Mouse (Mus musculus) natural killer cell, adult 2 months (primary cell): ENCODE measurements at regions not wholly inside any gene's neighbourhood (a gene's known extent, or its start where the extent isn't known, plus 50 kb on each side); places are given as distances from the start of the nearest gene placed in this dataset.

Experiments
- DNase-seq, 2 experiments: peaks; one replicate each; pipeline ENCODE4 v3.0.0; 2022; ENCODE audit warnings: low spot score in 2 of 2

DNA sequence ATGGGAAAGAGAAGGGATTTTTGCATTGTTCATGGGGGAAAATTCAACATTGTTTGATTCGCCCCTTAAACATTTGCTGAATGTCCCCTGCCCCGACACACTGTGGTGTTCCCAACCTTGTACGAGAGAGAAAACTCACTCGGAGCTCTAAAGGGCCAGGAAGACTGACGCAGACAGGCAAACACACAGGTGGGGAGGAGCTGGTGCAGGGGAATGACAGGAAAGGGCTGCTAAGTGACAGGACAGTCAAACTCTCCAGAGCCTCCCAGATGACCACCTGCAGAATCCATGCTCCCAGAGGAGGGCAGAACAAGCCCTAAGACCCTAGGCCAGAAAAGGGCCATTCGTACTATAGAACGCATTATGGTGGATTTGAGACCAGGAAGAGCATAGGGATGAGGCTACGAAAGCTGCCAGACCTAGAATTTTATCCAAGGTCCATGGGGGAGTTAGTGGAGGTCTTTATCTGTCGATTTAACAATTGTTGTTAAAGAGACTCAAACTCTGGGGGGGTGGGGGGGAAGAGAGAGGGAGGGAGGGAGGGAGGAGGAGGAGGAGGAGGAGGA, 94.6 kb upstream of the Pabpc6 start:
- no peak for DNase-seq

DNA sequence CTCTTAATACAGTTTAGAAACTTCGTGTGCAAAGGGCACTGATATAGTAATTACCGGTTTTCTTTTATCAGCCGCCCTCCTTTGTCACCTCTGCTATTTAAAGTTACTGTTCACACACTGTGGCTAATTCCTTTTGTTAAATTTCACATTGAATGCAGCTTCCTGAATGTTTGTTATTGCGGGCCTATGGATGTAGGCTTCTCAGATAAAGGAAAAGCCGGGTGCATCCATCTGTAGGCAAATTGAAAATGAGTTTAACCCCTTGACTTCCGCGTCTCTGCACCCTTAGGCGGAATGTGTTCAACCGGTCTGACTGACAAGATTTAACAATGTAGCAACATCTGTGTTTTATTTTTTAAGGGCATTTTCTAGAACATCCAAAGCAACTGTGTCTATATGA, 93.6 kb upstream of the Pabpc6 start:
- DNase-seq: no peak

DNA sequence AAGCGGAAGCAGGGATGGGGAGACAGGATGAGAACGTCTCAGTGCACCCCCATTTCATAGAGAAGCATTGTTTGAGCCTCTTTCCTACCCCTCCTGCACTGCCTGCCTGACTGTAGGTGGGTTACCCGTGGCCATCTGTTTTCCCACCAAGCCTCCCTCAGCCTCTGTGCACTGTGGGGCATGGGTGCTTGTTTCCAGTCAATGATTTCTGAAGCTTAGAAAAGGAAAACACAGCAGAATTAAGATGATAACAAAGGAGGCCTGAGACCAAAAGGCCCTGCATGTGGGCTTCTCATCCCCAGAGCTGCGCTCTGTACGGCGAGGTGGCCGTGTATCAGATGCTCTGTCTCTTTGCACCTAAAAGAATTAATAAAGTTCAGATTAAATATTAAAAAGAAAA, 92.9 kb upstream of the Pabpc6 start:
- DNase-seq: no peak

DNA sequence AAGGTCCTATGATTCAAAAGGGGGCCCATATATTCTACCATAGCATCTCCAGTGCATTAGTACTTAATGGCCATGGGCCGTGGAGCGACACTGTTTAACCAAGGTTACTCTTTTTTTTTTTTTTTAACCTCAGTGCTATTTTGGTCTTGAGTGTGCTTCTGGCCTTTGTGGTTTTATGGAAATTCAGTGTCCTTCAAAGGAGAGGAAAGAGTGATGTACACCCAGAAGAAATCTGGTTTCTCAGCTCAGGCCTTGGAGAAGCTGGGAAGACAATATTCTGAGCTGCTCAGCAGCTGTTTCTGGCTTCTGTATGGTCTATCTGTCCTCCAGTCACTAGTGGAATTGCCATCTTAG, 91.2 kb upstream of the Pabpc6 start:
- DNase-seq: no peak

DNA sequence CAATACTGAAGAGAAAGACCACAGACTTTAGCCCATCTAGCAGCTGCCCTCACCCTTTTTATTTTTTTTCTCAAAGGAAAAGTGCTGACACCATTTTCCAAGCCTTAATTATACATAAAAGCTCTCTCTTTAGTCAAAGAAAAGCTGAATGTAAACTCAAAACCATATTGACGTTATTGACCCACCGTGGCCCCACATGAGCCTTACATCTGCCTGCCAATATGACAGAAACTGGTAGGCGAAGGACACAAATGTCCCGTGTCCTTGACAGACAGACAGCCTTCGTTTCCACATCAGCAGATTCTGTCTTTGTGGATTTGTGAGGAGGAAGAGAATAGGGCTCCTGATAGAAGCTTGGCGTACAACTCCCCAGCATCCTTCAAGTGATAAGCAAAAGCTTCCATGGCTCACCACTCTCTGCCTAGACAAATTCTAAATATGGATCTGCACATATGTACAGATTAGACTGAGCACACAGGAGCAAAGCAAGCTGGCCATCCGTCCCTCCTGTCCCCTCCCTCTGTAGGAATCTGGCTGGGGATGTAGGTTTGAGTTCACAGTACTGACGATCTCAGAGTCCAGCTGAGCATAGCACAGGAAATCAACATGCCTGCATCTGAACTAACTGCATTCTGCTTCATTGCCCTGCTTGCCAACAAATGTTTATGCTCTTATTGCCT, 90.6 kb upstream of the Pabpc6 start:
- no peak for DNase-seq

DNA sequence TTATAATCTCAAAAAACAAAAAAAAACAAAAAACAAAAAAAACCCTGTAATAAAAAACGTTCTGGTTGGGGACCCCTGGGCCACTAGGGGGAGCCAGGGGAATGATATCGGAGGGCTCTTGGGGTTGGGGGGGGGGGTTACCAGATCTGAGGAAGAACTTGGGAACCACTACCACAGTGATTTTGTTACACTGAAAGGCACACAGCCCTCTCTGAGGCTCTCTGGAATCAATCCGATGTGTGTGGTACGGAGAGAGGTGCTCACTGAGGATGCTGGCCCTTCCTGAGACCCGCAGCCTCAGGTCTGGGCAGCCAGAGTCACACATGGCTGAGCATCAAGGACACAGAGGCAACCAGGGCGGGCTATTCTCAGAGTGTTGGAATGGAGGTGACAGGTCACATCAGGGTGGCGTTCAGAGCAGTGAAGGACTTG, 89.9 kb upstream of the Pabpc6 start:
- no peak for DNase-seq

DNA sequence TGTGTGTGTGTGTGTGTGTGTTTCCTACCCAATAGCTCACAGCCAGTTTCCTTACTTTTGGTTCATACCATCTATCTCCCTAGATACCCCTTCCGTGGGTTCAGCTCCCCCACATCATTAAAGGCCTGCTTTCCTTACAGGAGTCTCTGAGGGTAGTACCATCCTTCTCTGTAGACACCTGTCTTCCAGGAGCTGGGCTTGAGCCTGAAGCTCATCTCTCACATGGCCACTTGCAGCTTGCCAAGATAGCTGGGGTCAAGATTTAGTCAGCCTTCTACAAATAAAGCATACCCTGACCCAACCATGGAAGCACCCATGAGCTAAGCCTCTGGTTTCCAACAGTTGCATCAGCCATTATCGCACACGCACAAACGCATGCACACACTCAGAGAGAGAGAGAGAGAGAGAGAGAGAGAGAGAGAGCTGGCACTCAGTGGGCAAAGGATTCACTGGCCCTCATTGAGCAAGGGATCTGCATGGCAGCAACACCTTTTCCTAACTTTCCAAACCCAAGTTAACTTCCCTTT, 88.3 kb upstream of the Pabpc6 start:
- no peak for DNase-seq

DNA sequence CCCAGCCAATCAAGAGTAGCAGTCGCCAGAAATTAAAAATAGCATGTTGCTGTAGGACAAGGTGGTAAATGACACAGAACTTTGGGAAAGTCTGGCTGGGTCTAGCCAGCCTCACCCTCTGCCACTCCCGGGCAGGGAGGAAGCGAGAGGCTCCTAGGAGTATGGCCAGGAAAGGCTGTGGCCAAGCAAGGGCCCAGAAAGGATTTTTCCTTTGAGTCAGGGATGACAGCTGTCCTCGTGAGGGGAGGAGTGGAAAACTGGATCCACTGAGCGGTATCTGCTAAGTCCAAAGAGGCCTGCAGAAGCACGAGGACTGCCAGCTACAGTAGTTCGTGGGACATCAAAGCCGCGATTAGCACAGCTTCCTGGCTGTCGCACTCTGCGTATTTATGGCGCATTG, 87.2 kb upstream of the Pabpc6 start:
- no peak for DNase-seq

DNA sequence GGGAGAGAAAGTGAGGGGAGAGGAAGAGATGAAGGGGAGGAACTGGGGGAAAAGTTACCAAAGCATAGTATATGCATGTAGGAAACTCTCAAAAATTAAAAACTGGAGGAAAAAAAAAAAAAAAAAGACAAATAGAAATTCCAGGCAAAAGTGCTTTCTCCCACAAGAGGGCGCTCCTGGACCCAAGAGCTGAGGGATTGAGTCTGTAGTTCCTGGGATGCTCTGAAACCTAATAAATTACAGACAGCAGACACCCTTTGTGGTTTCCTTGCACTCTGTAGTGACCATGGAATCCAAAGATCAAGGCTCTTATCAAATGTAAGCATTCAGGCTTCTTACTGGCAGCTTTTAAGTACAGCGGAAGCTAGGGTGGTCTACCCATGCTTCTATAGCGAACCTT, 86.7 kb upstream of the Pabpc6 start:
- DNase-seq: no peak

DNA sequence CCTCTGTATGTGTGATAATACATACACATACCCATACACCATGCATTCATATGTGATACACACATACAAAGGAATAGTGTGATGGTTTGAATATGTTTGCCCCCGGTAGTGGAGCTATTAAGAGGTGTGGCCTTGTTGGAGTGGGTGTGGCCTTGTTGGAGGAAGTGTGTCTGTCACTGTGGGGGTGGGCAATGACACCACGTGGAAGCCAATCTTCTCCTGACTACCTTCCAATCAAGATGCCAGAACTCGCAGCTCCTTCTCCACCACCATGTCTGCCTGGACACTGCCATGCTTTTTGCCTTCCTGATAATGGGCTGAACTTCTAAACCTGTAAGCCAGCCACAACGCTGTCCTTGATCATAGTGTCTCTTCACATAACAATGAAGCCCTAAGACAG, 86.1 kb upstream of the Pabpc6 start:
- no peak for DNase-seq

DNA sequence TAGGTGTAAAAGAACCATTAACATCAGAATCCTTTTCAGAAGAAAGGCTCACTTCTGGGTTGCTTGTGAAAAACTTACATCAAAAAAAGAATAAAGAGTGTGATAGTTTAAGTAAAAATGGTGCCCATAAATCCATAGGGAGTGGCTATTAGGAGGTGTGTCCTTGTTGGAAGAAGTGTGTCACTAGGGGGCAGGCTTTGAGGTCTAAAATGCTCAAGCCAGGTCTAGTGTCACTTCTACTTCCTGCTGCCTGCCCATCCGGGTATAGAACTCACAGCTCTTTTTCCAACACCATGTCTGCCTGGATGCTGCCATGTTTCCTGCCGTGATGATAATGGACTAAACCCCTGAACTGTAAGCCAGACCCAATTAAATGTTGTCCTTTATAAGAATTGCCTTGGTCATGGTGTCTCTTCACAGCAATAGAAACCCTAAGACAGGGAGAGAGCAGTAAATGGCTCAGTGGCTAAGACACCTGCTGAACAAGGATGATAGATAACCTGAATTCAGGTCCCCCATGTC, 85.4 kb upstream of the Pabpc6 start:
- DNase-seq: no peak

DNA sequence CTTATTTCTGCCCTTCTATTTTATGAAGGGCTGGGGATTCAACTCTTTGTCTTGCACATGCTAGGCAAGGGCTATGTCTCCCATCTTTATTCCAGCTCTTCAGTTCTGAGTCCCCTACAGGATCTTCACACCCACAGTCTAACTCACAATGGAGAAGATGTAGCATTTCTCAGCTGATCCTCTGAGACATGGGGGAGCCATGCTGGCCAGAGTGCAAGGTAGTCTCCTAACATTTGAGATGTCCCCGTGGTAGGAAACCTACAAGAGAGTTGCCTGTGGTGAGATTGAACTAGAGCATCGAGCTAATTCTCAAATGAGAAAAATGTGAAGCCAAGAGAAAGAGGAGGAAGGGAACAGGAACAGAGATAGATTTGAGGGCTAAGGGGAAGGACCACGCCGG, 83.3 kb upstream of the Pabpc6 start:
- no peak for DNase-seq

DNA sequence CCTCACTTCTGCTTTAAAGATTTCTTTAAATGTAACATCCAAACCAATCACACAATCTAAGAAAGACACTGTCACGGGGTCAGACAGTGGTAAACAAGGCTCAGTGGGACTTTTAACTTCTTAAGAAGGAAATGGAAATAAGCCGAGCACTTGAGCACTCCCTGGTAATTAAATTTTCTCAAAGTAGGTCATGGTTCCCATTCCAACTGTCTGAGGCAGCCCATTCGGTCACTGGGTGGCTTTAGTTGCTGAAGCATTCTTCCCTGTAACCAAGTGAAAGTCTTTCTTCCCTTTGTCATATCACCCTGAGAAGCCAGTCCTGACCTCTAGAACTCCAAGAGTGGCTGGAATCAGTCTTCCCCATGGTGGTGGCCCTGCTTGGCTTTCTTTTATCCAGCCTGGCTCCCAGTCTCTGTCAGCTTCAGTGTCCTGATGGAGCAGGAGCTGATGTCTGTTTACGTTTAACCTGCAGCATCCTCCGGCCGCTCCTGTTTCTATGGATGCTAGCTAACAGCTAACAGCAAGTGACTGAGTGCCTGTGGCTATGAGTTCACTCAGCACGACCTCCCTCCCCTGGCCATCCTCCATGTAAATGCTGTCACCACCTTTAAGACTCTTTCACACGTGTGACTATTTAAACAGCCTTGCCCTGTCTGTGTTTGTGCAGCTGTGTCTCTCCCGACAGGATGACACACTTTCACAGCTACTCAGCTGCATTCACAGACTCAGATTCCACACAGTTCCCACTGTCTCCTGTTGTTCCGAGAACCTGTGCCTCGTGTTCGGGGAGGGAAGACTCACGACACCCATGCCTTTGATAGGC, 82.0 kb upstream of the Pabpc6 start:
- DNase-seq: no peak

DNA sequence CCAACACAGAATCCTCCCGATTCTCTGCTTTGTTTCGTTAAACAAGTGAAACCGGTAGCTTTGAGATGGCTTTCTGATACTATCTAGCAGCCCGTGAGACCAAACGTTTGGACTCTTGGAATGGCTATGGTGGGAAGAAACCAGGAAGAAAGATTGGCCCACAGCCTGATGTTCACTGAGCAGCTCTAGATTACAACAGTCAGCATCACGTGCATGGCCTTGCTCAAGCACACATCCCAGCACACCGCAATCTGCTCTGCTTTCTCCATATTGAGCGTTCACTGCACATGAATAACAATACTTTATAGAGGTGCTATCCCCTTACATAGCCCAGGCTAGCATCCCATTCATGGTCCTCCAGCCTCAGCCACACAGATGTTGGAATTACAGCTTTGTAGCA, 80.5 kb upstream of the Pabpc6 start:
- DNase-seq: no peak

DNA sequence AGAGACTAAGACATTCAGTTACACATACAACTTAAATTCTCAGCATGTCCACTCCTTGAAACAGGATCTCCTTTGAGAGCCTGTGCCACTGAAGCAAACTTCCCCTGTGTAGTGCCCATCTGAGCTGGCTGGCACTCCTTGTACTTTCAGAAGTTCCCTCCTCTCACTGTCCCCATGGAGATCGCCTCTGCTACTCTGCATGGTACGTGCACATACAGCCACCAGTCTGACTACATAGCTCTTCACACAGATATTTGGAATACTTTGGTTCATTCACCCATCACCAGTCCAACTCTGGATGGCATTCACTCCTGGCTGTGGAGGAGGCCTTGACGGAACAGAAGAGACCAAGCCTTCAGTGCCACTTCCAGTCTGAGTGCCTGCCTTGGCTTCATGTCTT, 79.8 kb upstream of the Pabpc6 start:
- no peak for DNase-seq

DNA sequence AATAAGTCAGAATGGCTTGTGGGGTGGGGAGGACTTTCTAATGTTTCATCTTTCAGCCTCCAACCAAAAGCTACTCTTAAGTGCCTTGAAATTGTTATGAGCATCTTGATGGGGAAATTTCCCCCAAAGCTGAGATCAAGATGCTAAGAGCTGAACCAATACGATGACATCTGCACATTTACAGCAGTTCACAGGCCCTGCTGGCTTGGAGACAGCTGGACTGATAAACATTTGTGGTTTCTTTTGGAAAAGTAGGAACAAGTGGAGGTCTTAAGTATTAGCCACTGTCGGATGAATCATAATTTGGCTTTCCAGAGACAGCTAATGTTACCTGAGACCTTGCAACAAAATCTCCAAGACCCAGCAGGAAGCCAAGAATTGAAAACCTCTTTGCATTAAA, 78.4 kb upstream of the Pabpc6 start:
- no peak for DNase-seq

DNA sequence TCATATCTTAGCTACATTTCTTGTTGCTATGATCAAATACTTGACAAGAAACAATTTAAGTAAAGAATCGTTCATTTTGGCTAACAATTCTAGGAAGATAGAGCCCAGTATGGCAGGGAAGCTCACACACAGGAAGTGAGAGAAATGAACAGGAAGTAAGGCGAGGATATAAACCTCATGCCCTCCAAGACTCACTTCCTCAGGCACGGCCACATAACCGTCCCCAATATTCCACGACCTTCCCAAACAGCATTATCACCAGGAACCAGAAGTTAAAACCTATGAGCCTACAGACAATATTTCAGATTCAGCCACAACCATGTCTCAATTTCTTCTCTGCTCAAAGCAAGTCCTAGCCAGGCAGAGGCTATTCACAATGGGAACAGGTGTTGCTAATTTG, 73.8 kb upstream of the Pabpc6 start:
- no peak for DNase-seq

DNA sequence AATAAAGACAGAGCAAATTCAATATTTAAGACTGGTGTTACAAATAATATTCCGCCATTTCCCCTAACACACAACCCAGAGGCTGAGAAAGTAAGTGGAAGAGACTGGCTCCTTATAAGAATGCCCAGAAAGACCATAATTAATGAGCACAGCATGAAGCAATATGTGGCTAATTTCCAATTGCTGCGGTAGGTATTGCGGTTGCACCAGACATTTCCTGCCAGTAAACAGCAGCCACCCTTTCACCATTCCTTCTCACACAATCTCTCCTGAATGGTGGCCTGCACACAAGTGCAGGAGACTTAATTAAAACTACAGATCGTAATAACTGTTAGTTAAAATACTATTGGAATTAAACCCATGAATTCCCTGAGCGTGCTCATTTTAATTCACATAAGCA, 71.8 kb upstream of the Pabpc6 start:
- no peak for DNase-seq

DNA sequence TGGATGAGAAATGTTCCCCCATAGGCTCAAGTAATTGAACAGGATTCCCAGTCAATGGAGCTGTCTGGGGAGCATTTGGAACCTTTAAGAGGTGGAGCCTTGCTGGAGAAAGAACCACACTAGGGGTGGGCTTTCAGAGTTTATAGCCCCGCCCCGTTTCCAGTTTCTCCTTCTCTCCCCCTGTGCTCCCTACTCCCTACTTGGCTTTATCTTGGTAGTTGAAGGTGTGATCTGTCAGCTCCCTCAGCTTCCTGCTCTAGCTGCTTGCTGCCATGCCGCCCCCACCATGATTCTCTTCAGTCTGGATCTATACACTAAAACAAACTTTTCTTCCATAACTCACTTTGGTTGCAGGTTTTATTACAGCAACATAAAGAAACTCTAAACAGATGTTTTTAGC, 59.5 kb upstream of the Pabpc6 start:
- no peak for DNase-seq

DNA sequence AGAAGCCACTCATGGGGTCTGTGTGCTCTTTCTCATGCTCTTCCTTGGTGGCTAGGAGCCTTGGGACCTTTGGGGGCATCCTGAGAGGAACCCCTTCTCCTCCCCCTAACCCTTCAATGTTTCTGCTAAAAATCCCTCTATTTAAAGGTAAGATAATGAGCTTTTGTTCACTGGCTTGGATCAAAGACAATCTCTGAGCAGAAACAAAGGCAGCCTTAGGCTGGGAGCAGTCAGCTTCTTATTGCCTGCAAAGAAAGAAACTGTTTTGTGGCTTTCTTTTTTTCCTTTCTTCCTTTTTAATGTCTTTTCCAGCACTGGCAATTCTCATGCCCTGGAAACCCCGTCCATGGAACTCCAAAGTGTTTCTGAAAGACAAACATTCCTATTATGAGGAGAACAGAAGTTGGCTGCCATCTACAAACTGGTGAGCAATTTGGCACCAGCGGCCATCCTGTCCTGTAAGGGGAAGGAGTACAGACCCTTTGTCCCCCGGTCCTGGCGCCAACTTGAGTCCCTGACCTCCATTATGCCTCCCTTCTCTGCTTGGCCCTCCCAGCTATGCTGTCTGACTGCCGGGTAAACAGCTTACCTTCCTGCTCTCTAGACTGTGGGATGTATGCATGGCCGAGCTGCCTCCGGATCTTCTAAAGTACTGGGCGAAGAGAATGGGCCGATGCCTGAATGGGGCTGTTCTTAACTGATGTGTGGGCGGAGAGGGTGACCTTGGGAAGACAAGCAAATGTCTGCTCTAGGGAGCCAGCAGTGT, 56.4 kb upstream of the Pabpc6 start:
- DNase-seq: no peak

DNA sequence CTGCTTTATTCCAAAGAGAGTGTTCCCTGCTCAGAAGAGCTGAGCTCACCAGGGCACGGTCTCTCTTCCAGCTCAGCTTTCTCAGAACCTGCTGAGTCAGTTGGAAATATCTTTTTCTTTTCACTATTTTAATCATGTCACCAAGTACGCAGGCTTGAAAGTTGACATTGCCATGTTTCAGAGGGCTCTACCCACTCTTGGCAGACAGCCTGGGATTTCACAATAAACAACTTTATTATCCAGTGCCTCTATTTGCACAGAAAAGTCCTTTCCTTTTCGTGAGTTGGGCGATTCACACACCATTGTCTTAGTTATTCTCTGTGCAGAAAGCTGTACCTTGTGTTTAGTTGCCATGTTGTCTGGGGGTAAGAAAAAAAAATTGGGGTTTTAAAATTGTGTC, 54.0 kb upstream of the Pabpc6 start:
- DNase-seq: no peak

DNA sequence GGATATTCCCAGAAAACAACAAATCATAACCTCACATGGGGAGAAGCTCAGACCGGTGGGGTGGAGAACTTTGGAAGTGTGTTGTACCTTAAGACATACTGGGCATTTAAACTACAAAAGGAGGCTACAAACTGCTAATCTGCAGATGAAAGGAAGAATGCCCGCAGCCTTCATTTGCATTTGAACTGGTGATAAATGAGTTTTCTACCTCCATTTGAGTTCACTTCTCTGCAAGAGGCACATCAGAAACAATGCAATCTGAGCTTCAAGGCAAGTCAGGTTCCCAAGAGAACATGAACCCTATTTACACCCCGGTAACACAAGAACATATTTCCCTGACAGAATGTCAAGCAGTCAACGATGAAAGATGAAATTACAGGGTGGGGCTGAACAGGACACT, 53.2 kb upstream of the Pabpc6 start:
- DNase-seq: no peak
